Mouse (Mus musculus): Measurements from ENCODE around the gene Rab5if.
"Not testable (repeated sequence)": the region's sequence is repeated elsewhere in the genome, so short reads cannot be mapped to it uniquely, and the experiment has no call there.

The Rab5if gene

GRCm38 (mm10) chr2:156856311-156856710, 6.6 kb upstream of the Rab5if start:
- no peak for DNase-seq

GRCm38 (mm10) chr2:156857385-156857791, 5.5 kb upstream of the Rab5if start:
- DNase-seq, result peak; percentile 50 to 57

- DNase-seq, result no peak
These were observed 5.1 kb upstream of the Rab5if start, which contains the start of gene 4930518I15Rik for GRCm38 (mm10) chr2:156857835-156858234. 4930518I15Rik (minus strand) TSS chr2:156857946.

GRCm38 (mm10) chr2:156858671-156859070, 4.3 kb upstream of the Rab5if start:
- DNase-seq, result no peak

GRCm38 (mm10) chr2:156862041-156862717, 749 bp upstream of the Rab5if start:
- DNase-seq, result peak; percentile 26 to 34

GRCm38 (mm10) chr2:156863487-156864160, 696 bp downstream of the Rab5if start:
- peak; percentile 32 to 34 for DNase-seq

- DNase-seq, result no peak
These were observed 1.6 kb downstream of the Rab5if start for GRCm38 (mm10) chr2:156864481-156864880.

GRCm38 (mm10) chr2:156868994-156869393, 6.1 kb downstream of the Rab5if start:
- no peak for DNase-seq

GRCm38 (mm10) chr2:156869554-156869953, 6.6 kb downstream of the Rab5if start:
- no peak for DNase-seq

- DNase-seq, result no peak
These were observed 7.6 kb downstream of the Rab5if start for GRCm38 (mm10) chr2:156870519-156870918.

GRCm38 (mm10) chr2:156873629-156874028, 10.7 kb downstream of the Rab5if start:
- DNase-seq, result peak; percentile 68 to 74

GRCm38 (mm10) chr2:156874047-156874759, 11.3 kb downstream of the Rab5if start:
- no peak for DNase-seq

GRCm38 (mm10) chr2:156874760-156875510, 12.0 kb downstream of the Rab5if start:
- DNase-seq, result no peak

GRCm38 (mm10) chr2:156877726-156878125, 14.8 kb downstream of the Rab5if start:
- peak; percentile 29 to 34 for DNase-seq

- no peak for DNase-seq
These were observed 16.6 kb downstream of the Rab5if start for GRCm38 (mm10) chr2:156879541-156879940.

GRCm38 (mm10) chr2:156882431-156883001, 19.6 kb downstream of the Rab5if start:
- DNase-seq, result no peak

- DNase-seq, result no peak
These were observed 21.7 kb downstream of the Rab5if start for GRCm38 (mm10) chr2:156884396-156885211.

GRCm38 (mm10) chr2:156885666-156886065, 22.7 kb downstream of the Rab5if start:
- DNase-seq, result not testable (repeated sequence)

GRCm38 (mm10) chr2:156886084-156886631, 23.2 kb downstream of the Rab5if start:
- DNase-seq, result no peak

- DNase-seq, result peak in 1 of 2 experiments; percentile 12
These were observed 24.1 kb downstream of the Rab5if start, which contains the start of gene Sla2 for GRCm38 (mm10) chr2:156887017-156887416. Sla2 (minus strand) TSS chr2:156887192.

GRCm38 (mm10) chr2:156888490-156888889, 25.6 kb downstream of the Rab5if start:
- DNase-seq, result no peak

Data from B cell, adult 2 months (primary cell).